19 mouse cellular contexts compared by ENCODE assay signal in the genomic region with DNA sequence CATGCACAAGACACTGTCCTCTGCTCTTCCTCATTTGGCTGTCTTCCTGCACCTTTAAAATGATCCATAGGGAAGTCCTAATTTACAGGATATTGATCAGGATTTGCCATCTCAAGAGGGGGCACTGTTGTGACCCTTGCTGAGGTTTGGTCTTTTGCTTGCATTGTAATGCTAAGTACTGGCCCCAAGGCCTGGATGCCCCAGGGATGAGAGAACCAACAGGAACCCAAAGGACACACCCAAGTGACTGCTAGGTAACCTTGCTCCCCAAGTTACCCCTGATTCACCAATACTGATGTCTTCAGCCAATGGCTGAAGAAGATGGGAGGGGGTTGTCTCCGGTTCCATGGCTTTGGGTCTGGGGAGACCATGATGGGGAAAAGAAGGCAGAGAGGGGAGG.
"Had no signal": no experiment of that assay in that cellular context is flagged by ENCODE, and none has a peak within 500 bp of the region (broad histone marks: within the 10 kb centered on the region; RNA-seq: fewer than 3 reads in every experiment).

No protein-coding gene starts in this region.

- H3K9ac ChIP-seq: limb, embryonic 12.5 days; limb, embryonic 15.5 days; liver, embryonic 12.5 days; liver, embryonic 15.5 days; lung, embryonic 14.5 days; midbrain, embryonic 13.5 days; neural tube, embryonic 13.5 days had no signal

- H3K4me3 ChIP-seq: limb, embryonic 12.5 days; limb, embryonic 15.5 days; liver, embryonic 12.5 days; liver, embryonic 15.5 days; megakaryocyte, embryonic 14.5 days; midbrain, embryonic 10.5 days; midbrain, embryonic 13.5 days; myocyte; neural tube, embryonic 13.5 days had no signal

- H3K27ac ChIP-seq: kidney, postnatal 0 days; limb, embryonic 12.5 days; limb, embryonic 15.5 days; liver, embryonic 12.5 days; liver, embryonic 15.5 days; midbrain, embryonic 10.5 days; midbrain, embryonic 13.5 days; neural tube, embryonic 13.5 days had no signal

- H3K9me3 ChIP-seq: limb, embryonic 12.5 days; limb, embryonic 15.5 days; liver, embryonic 12.5 days; liver, embryonic 15.5 days; midbrain, embryonic 13.5 days; neural tube, embryonic 13.5 days had no signal

- H3K4me2 ChIP-seq: limb, embryonic 12.5 days; limb, embryonic 15.5 days; liver, embryonic 12.5 days; liver, embryonic 15.5 days; lung, embryonic 14.5 days; midbrain, embryonic 13.5 days; neural tube, embryonic 13.5 days had no signal

- ATAC-seq: liver, embryonic 12.5 days; midbrain, embryonic 13.5 days; midbrain, embryonic 16.5 days had no signal

- H3K27me3 ChIP-seq: limb, embryonic 12.5 days; limb, embryonic 15.5 days; liver, embryonic 12.5 days; liver, embryonic 15.5 days; megakaryocyte, embryonic 14.5 days; midbrain, embryonic 13.5 days; neural tube, embryonic 13.5 days had no signal

- DNase-seq: kidney, adult 2 months; kidney, postnatal 36 days; left cerebral cortex, postnatal 4 days; lung, embryonic 14.5 days; lung, postnatal 10 days; lung, postnatal 36 days; thymus, adult 18-20 months; thymus, postnatal 36 days had no signal

- H3K36me3 ChIP-seq: limb, embryonic 15.5 days; liver, embryonic 12.5 days; liver, embryonic 15.5 days; midbrain, embryonic 13.5 days; neural tube, embryonic 13.5 days had no signal
